Mouse (Mus musculus) bone marrow macrophage, adult 2 months (primary cell): ENCODE results near the gene Oscar.

Experiments
- CTCF ChIP-seq: IDR thresholded peaks from 2 replicates; pipeline ENCODE4 v1.5.1; 2012; ENCODE audit warnings: low read depth, mild to moderate bottlenecking, low read length, moderate library complexity
- POLR2A ChIP-seq: IDR thresholded peaks from 2 replicates; pipeline ENCODE4 v1.6.1; 2012; ENCODE audit warnings: mild to moderate bottlenecking, low read depth, low read length, borderline replicate concordance

- TF ChIP-seq CTCF = no peak
- TF ChIP-seq POLR2A = no peak
These were observed 5.0 kb downstream of the Oscar start for GRCm38 (mm10) chr7:3611006-3611405.
